Mouse (Mus musculus) forebrain, embryonic 16.5 days (tissue): ENCODE results near the gene Nthl1. TPM values are rescaled to one million over a fixed set of nuclear protein-coding genes. Genes with fewer than 3 reads are reported as not detected.

Experiments
- ATAC-seq: fragments of 200-750 bp; cut with Nextera tagmentation; 2 replicates; pipeline ENCODE4 v1.8.0; 2017; ENCODE audit warnings: mild to moderate bottlenecking, moderate library complexity
- H3K27ac ChIP-seq: fragments of 300-500 bp; sonication (generic); 2 replicates; pipeline ENCODE4 v1.5.1; 2014; ENCODE audit warnings: low read length, control low read depth
- H3K27me3 ChIP-seq: fragments of 300-500 bp; sonication (generic); replicated peaks from 2 replicates; pipeline ENCODE4 v1.6.1; 2014; ENCODE audit warnings: low read length; ENCODE audit not compliant: control insufficient read depth, insufficient read depth
- H3K36me3 ChIP-seq: fragments of 300-500 bp; sonication (generic); 2 replicates; pipeline ENCODE4 v1.6.1; 2014; ENCODE audit not compliant: control insufficient read depth, insufficient read depth
- H3K4me1 ChIP-seq: fragments of 300-500 bp; sonication (generic); replicated peaks from 2 replicates; pipeline ENCODE4 v1.6.1; 2014; ENCODE audit warnings: low read length; ENCODE audit not compliant: control insufficient read depth, insufficient read depth
- H3K4me2 ChIP-seq: fragments of 300-500 bp; sonication (generic); 2 replicates; pipeline ENCODE4 v1.6.1; 2014; ENCODE audit warnings: mild to moderate bottlenecking, low read length, control low read depth
- H3K4me3 ChIP-seq: fragments of 300-500 bp; sonication (generic); replicated peaks from 2 replicates; pipeline ENCODE4 v1.5.1; 2014; ENCODE audit warnings: mild to moderate bottlenecking, low read length, control low read depth
- H3K9ac ChIP-seq: fragments of 300-500 bp; sonication (generic); replicated peaks from 2 replicates; pipeline ENCODE4 v1.6.1; 2014; ENCODE audit warnings: low read depth, low read length, control low read depth
- H3K9me3 ChIP-seq: fragments of 300-500 bp; sonication (generic); 2 replicates; pipeline ENCODE4 v1.6.1; 2016; ENCODE audit warnings: low read length; ENCODE audit not compliant: control insufficient read depth
- WGBS: fragments of 180-500 bp; shearing (Covaris S2); extraction: QIAGEN DNeasy Blood & Tissue Kit; methylation state at CpG from one replicate; pipeline ENCODE4 v1.1.7; 2014; 5-methylcytosine and 5-hydroxymethylcytosine counted together
- polyA plus RNA-seq: library from polyadenylated mRNA; unstranded; fragments of >200 nt; fragmentation: Nextera tagmentation; extraction: Ambion mirVana; gene quantifications from 2 replicates; pipeline ENCODE4 v1.2.1, GENCODE M21; 2015

The Nthl1 gene
- polyA plus RNA-seq, 1 experiment from 2014 or later, result 14.4 TPM

- no peaks in the 10 kb centered on the region for H3K36me3 ChIP-seq
- no peak for ATAC-seq
- H3K4me3 ChIP-seq, result no peak overlapping the region
- H3K27ac ChIP-seq, result no peak overlapping the region
- no peaks in the 10 kb centered on the region for H3K9me3 ChIP-seq
- peaks cover 7% of the 10 kb centered on the region for H3K4me1 ChIP-seq
- H3K27me3 ChIP-seq, result no peaks in the 10 kb centered on the region
- no peak overlapping the region for H3K4me2 ChIP-seq
- H3K9ac ChIP-seq, result no peak overlapping the region
- WGBS, result 72% methylated on average over 5 of the region's 5 CpGs
Measured at GRCm38 (mm10) chr17:24636781-24637481, 4.5 kb downstream of the Nthl1 start.

- no peak for ATAC-seq
- Histone ChIP-seq H3K9me3 (no peaks in the 10 kb centered on the region), H3K4me2 (no peak overlapping the region), H3K27ac (no peak overlapping the region), H3K36me3 (no peaks in the 10 kb centered on the region), H3K9ac (no peak overlapping the region), H3K4me3 (no peak overlapping the region), H3K27me3 (no peaks in the 10 kb centered on the region), H3K4me1 (peaks cover 1% of the 10 kb centered on the region; the same call in 1 of the 2 replicates)
- WGBS, result 96% methylated on average over 4 of the region's 4 CpGs
Measured at GRCm38 (mm10) chr17:24638214-24638613, 5.7 kb downstream of the Nthl1 start.

- no peak overlapping the region for H3K9ac ChIP-seq
- H3K4me1 ChIP-seq, result no peaks in the 10 kb centered on the region
- no peaks in the 10 kb centered on the region for H3K9me3 ChIP-seq
- ATAC-seq, result no peak
- H3K36me3 ChIP-seq, result no peaks in the 10 kb centered on the region
- H3K4me2 ChIP-seq, result no peak overlapping the region
- no peak overlapping the region for H3K27ac ChIP-seq
- no peak overlapping the region for H3K4me3 ChIP-seq
- 79% methylated on average over 9 of the region's 9 CpGs for WGBS
- H3K27me3 ChIP-seq, result no peaks in the 10 kb centered on the region
Measured at GRCm38 (mm10) chr17:24638840-24639239, 6.4 kb downstream of the Nthl1 start.

GRCm38 (mm10) chr17:24639571-24639988 lies 7.1 kb downstream of the Nthl1 start:
- H3K27ac ChIP-seq, result no peak overlapping the region
- no peaks in the 10 kb centered on the region for H3K4me1 ChIP-seq
- no peak overlapping the region for H3K9ac ChIP-seq
- 91% methylated on average over 5 of the region's 5 CpGs for WGBS
- H3K4me2 ChIP-seq, result no peak overlapping the region
- H3K4me3 ChIP-seq, result no peak overlapping the region
- no peak for ATAC-seq
- H3K9me3 ChIP-seq, result no peaks in the 10 kb centered on the region
- H3K27me3 ChIP-seq, result no peaks in the 10 kb centered on the region
- no peaks in the 10 kb centered on the region for H3K36me3 ChIP-seq

- Histone ChIP-seq H3K9ac (no peak overlapping the region), H3K4me2 (no peak overlapping the region), H3K27me3 (no peaks in the 10 kb centered on the region), H3K4me1 (no peaks in the 10 kb centered on the region), H3K4me3 (no peak overlapping the region), H3K27ac (no peak overlapping the region), H3K9me3 (no peaks in the 10 kb centered on the region), H3K36me3 (no peaks in the 10 kb centered on the region)
- no peak for ATAC-seq
- 92% methylated on average over 7 of the region's 7 CpGs for WGBS
Measured at GRCm38 (mm10) chr17:24640119-24640518, 7.6 kb downstream of the Nthl1 start.

- no peak overlapping the region for H3K4me3 ChIP-seq
- H3K9ac ChIP-seq, result no peak overlapping the region
- no peaks in the 10 kb centered on the region for H3K9me3 ChIP-seq
- WGBS, result 92% methylated on average over 15 of the region's 15 CpGs
- H3K27ac ChIP-seq, result no peak overlapping the region
- ATAC-seq, result no peak
- H3K4me1 ChIP-seq, result no peaks in the 10 kb centered on the region
- no peak overlapping the region for H3K4me2 ChIP-seq
- H3K36me3 ChIP-seq, result no peaks in the 10 kb centered on the region
- no peaks in the 10 kb centered on the region for H3K27me3 ChIP-seq
Measured at GRCm38 (mm10) chr17:24640581-24640980, 8.1 kb downstream of the Nthl1 start.

GRCm38 (mm10) chr17:24641944-24642343 lies 9.5 kb downstream of the Nthl1 start:
- Histone ChIP-seq H3K4me2 (no peak overlapping the region), H3K27ac (no peak overlapping the region), H3K9me3 (no peaks in the 10 kb centered on the region), H3K9ac (no peak overlapping the region), H3K4me1 (no peaks in the 10 kb centered on the region), H3K4me3 (no peak overlapping the region), H3K27me3 (no peaks in the 10 kb centered on the region), H3K36me3 (no peaks in the 10 kb centered on the region)
- ATAC-seq, result no peak
- 92% methylated on average over 14 of the region's 14 CpGs for WGBS

GRCm38 (mm10) chr17:24642791-24643343 lies 10.4 kb downstream of the Nthl1 start:
- H3K4me1 ChIP-seq, result no peaks in the 10 kb centered on the region
- no peak overlapping the region for H3K4me2 ChIP-seq
- 88% methylated on average over 6 of the region's 6 CpGs for WGBS
- H3K4me3 ChIP-seq, result no peak overlapping the region
- H3K36me3 ChIP-seq, result no peaks in the 10 kb centered on the region
- no peak for ATAC-seq
- H3K27me3 ChIP-seq, result no peaks in the 10 kb centered on the region
- no peaks in the 10 kb centered on the region for H3K9me3 ChIP-seq
- H3K27ac ChIP-seq, result no peak overlapping the region
- H3K9ac ChIP-seq, result no peak overlapping the region

GRCm38 (mm10) chr17:24644030-24644715 lies 11.7 kb downstream of the Nthl1 start:
- Histone ChIP-seq H3K27me3 (no peaks in the 10 kb centered on the region), H3K27ac (0 out of 2 replicates have a peak overlapping the region, but pooled peaks have one; percentile 28)

More at GRCm38 (mm10) chr17:24644030-24644715, 11.7 kb downstream of the Nthl1 start:
- Histone ChIP-seq H3K4me1 (no peaks in the 10 kb centered on the region), H3K9ac (no peak overlapping the region), H3K9me3 (no peaks in the 10 kb centered on the region), H3K36me3 (no peaks in the 10 kb centered on the region), H3K4me2 (no peak overlapping the region), H3K4me3 (no peak overlapping the region)
- no peak for ATAC-seq
- 56% methylated on average over 7 of the region's 7 CpGs for WGBS
